Mouse (Mus musculus): ENCODE measurements around the gene Gm9999.

DNA sequence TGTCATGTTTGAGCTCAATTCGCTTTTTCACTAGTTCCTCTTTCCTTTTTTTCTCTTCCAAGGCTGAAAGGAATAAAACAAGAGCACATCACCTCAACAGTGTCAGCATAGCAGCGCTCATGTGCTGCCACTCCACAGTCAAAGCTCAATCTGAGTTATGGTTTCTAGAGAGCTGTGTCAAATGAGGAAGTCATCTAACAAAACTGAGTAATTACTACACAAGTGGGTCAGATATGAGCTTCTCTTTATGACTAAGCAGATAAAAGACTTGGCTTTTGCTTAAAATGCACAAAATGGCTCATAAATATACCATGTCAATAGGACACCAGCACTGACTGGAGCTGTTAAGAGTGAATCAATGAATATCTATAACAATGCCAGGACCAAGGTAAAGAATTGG, 15.6 kb downstream of the Gm9999 start:
- TF ChIP-seq GATA1 (IDR thresholded peaks at IDR 0.05; ENCODE audit: low read length) (no peak), TAL1 (IDR thresholded peaks at IDR 0.05; ENCODE audit: low read length) (no peak)
